Mouse (Mus musculus) splenic B cell, adult 2 months (primary cell): ENCODE results near the gene Fank1.

ENCODE experiments used
- DNase-seq: peaks from one replicate; pipeline ENCODE4 v3.0.0-alpha.2; 2011; ENCODE audit warnings: low read depth, low spot score
- H3K27me3 ChIP-seq: 2 replicates; pipeline ENCODE4 v1.6.1; 2012; ENCODE audit warnings: mild to moderate bottlenecking, low read length, moderate library complexity, mixed read lengths; ENCODE audit not compliant: control insufficient read depth, poor library complexity, insufficient read depth, severe bottlenecking
- H3K36me3 ChIP-seq: 2 replicates; pipeline ENCODE4 v1.6.1; 2012; ENCODE audit warnings: mild to moderate bottlenecking, low read length, moderate library complexity, mixed read lengths; ENCODE audit not compliant: control insufficient read depth, poor library complexity, insufficient read depth, severe bottlenecking

Fank1 gene

DNA sequence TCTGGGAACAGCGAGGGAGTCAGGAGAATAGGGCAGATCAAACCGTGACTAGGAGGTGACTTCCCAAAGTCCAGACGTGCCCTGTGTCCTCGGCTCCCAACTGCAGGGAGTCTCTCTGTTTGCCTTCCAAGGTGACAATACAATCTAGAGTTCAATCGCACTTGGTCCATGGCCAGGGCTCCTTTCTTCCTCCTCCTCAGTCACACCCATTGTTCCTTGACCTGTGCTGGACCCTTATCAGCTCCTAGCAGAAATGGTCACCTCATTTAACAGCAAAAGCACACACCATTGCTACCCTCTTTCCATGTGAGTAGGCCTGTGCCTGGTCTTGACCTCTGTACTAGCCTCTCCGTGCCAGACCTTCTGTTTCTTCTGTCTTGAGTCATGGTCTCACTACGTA is 144.1 kb downstream of the Fank1 start:
- Histone ChIP-seq H3K36me3 (no peaks in the 10 kb centered on the region), H3K27me3 (no peaks in the 10 kb centered on the region)
- DNase-seq = no peak

DNA sequence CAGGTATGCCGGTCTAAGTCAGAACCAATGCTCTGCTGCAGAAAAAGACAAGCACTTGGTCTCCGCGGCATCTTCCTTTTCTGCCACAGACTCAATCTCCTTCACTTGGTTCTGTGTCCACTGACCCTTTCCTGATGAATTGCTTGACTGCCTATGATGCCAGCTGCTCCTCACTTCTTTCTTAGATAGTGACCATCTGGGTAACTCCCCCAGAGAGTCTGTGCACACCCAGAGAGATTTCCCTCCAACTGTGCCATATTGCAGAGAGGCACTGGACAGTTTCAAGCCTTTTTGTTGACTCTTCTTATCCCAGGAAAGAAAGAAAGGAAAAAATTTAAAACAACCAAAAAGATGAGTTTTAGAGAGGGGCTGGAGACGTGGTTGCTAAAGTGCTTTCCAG is 144.6 kb downstream of the Fank1 start:
- no peaks in the 10 kb centered on the region for H3K27me3 ChIP-seq
- no peak for DNase-seq
- H3K36me3 ChIP-seq = no peaks in the 10 kb centered on the region

DNA sequence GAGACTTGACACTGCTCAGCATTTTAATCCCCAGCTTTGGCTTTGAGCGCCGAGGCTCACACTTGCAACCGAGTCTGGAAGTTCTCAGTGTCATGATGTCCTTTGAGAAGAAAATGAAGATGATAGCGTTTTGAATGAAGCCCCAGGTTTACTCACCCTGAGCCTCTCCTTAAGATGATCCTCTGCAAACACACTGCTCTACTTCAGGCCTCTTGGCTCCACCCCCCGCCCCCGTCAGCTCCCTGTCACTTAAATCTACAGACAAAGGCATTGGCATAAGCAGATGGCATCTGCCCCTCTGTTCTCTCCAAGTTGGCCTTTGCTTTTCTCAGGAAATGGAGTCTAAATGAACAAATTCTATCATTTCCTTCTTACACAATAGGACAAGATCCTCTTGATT is 147.3 kb downstream of the Fank1 start:
- no peak for DNase-seq
- H3K36me3 ChIP-seq = no peaks in the 10 kb centered on the region
- H3K27me3 ChIP-seq = no peaks in the 10 kb centered on the region

DNA sequence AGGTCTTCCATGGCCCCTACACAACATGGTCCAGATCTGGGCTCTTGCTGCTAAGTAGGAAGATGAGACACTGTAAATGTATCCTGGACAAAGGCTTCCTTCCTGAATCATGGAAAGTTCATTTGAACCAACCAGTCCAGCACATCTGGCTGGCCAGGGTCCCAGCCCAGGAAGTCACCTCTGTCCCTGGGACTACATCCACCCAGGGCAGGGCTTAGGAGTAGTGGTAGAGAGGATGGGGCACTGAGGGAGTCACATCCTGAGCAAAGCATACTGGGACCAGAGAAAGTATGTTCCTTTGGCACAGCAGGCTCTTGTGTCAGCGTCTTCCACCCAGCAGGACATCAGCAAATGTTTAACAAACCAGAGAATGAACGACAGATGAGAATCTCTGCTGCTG is 149.1 kb downstream of the Fank1 start:
- DNase-seq = no peak
- H3K27me3 ChIP-seq = no peaks in the 10 kb centered on the region
- H3K36me3 ChIP-seq = no peaks in the 10 kb centered on the region

DNA sequence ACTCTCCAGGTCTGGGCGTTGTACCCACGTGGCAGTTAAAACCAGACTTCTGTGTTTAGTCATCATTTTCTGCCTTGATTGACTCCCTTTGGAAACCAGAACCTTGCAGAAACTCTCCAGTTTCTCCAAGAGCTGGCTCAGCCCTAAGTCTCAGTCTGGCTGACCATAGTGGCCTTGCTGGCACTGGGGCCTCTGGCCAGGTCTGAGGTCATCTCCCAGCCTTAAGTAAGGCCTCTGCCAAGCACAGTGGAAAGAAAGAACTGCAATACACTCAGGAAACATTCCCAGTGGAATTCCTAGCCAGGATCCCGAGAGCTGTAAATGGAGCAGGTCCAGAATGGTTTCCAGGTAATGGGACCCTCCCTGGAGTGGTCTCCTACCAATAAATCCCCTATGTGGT is 152.3 kb downstream of the Fank1 start:
- no peak for DNase-seq
- H3K27me3 ChIP-seq = no peaks in the 10 kb centered on the region

More for the DNA sequence above, 152.3 kb downstream of the Fank1 start:
- no peaks in the 10 kb centered on the region for H3K36me3 ChIP-seq
